Mouse (Mus musculus): Measurements from ENCODE around the gene Polr3c.
"Not testable (repeated sequence)": the region's sequence is repeated elsewhere in the genome, so short reads cannot be mapped to it uniquely, and the experiment has no call there.

Gene Polr3c

GRCm38 (mm10) chr3:96727343-96727827, at the start of gene Polr3c, which contains the start of gene Rnf115:
TSS of gene Polr3c (minus strand) at chr3:96727628.
TSS of gene Rnf115 (plus strand) at chr3:96727664.
- DNase-seq, result peak; percentile 100

DNA sequence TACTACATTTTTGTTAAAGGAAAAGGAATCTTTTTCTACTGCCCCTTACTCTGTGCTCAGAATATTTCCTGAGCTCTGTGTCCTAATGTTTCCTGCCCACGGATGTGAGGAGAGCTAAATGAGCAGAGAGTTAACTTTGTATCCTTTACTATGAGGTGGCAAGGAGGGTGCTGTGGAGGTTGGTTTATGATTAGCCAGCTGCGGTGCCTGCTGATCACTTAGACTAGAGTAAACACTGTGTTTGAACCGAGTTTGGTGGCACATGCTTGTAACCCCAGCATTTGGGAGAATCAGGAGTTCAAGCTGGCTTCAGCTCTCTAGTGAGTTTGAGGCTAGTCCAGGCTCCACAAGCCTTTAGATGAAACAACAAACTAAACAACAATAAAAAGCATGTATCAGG, 49.7 kb upstream of the Polr3c start:
- DNase-seq, result peak; percentile 67

GRCm38 (mm10) chr3:96772949-96773348, 45.5 kb upstream of the Polr3c start:
- DNase-seq, result peak; percentile 86

DNA sequence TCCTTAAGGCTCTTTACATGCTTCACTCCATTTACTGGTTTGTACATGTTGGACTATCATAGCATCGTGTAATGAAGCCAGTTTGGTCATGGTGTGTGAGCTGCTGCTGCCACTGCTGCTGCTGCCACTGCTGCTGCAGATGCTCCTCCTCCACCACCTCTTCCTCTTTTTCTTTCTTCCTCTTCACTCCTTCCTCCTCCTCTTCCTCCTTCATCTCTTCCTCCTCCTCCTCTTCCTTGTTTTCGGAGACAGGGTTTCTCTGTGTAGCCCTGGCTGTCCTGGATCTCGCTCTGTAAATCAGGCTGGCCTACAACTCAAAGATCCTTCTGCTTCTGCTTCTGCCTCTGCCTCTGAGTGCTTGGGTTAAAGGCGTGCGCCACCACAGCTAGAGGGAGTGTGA, 42.5 kb upstream of the Polr3c start:
- peak; percentile 81 for DNase-seq

DNA sequence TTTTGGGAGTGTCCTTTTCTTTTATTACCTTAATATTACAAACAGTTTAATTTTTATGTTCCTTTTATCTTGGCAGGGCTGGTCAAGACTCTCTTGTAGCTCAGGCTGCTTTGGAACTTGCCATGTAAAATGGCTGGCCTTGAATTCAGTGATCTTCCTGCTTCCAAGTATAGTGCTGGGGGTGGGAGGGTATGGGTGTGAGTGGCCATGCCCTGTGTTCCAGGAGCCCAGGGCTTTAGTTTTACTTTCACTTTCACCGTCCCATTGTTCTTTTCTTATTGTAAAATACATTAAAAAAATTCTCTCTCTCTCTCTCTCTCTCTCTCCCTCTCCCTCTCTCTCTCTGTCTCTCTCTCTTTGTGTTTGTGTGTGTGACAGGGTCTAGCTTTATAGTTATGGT, 37.1 kb upstream of the Polr3c start:
- DNase-seq, result peak; percentile 90

DNA sequence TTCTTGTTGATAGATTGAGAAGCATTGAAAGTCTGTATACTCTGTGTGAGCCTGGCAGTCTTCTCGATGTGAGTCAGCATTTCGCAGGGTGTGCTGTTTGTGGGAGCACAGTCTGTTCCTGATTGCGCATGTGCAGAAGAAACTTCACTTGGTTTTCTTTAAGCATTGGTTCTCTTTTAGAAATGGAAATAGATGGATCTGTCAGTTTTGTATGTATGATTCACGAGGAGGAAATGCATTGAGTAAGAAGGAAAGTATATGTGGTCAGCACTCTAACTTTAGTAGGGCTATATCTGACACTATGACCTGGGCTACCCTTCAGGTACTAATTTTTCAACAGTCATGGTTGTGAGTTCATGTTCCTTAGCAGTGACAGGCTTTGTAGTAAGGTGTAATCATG, 32.3 kb upstream of the Polr3c start:
- DNase-seq, result peak; percentile 86

DNA sequence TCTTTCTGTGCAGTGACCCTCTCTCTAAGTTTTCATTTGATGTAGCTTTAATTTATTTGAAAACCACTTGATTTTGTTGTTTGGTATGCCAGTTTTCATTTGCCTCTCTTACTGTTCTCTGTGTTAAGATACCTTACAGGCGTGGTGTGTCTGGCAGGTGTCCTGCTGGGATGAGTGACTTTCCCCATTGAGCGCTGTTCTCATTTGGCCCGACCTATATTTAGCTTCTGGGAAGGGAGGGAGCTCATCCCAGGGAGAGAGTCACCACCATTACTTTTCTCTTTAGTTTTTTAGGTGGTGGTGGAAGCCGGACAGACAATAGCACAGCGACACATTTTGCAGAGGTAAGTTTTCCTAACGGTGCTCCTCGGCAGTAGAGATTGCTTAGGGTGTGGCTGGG, 30.3 kb upstream of the Polr3c start:
- peak; percentile 94 for DNase-seq

- peak; percentile 64 for DNase-seq
Measured at GRCm38 (mm10) chr3:96755935-96756334, 28.5 kb upstream of the Polr3c start.

- DNase-seq, result no peak
Measured at GRCm38 (mm10) chr3:96746829-96747228, 19.4 kb upstream of the Polr3c start.

DNA sequence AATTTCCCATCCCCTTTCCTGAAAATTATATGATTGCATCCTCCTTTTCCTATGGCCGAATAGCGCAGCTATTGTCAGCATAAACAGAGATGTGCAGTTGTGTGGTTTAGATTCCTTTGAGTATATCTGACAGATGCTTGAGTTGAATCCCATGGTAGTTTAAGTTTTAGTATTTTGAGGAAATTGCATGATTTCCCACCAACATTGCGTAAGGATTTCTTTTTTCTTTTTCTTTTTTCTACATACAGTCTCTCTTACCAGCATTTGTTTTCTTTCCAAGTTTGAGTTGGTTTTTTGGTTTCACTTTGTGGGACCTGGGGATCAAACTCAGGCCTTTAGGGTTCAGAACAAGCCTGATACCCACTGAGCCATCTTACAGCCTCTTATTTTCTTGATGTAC, 16.9 kb upstream of the Polr3c start:
- no peak for DNase-seq

GRCm38 (mm10) chr3:96740279-96740678, 12.9 kb upstream of the Polr3c start:
- DNase-seq, result not testable (repeated sequence)

- DNase-seq, result peak; percentile 62
Measured at GRCm38 (mm10) chr3:96737995-96738394, 10.6 kb upstream of the Polr3c start.

GRCm38 (mm10) chr3:96737013-96737740, 9.7 kb upstream of the Polr3c start:
- no peak for DNase-seq

DNA sequence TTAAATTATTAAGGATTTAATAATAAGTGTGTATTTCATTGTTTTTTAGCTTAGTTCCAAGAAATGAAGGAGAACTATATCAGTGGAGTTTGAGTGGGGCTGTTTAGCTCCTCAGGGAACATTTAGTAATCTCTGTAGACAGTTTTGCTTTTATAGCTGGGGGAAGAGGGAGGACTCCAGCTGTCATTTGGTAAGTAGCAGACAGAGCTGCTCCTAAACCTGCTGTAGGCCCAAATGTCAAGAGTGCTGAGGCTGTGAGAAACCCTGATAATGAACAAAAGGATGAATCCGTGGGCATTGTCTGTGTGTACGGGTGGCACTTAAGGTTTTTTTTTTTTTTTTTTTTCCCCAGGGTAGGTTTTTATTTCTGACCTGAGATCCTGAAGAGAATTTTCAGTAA, 7.8 kb upstream of the Polr3c start:
- peak; percentile 55 for DNase-seq

- DNase-seq, result peak; percentile 25
Measured at GRCm38 (mm10) chr3:96733984-96734383, 6.6 kb upstream of the Polr3c start.

DNA sequence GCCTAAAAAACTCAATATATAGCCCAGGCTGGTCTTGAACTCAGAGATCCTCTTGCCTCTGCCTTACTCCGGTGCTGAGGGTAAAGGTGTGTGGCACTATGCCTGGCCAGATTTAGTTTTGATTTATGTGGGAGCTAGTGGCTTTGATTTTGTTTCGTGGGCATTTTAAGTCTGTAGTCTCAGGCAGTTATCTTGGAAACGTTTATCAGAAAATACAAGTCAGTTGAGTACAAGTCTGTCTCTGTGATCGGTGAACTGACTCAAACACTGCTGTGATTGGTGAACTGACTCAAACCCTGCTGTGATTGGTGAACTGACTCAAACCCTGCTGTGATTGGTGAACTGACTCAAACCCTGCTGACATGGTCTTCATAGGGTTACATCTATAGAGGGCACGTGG, 3.4 kb upstream of the Polr3c start:
- peak; percentile 65 for DNase-seq

DNA sequence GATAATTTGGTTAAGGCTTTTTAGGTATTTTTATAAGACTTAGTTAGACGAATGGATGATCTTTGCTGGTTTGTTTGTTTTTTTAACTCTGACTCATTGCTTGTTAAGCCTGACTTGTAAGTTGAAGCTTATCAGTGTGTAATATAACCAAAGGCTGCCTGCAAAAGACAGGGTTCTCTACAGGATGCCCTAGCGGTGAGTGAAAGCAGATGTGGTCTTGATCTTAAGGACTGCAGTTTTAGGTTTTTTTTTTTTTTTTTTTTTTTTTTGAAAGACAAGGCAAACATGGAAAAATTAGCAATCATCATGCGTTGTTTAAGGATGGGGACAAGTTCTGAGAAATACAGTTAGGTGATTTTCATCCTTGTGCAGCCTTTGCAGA, 2.0 kb upstream of the Polr3c start:
- no peak for DNase-seq

DNA sequence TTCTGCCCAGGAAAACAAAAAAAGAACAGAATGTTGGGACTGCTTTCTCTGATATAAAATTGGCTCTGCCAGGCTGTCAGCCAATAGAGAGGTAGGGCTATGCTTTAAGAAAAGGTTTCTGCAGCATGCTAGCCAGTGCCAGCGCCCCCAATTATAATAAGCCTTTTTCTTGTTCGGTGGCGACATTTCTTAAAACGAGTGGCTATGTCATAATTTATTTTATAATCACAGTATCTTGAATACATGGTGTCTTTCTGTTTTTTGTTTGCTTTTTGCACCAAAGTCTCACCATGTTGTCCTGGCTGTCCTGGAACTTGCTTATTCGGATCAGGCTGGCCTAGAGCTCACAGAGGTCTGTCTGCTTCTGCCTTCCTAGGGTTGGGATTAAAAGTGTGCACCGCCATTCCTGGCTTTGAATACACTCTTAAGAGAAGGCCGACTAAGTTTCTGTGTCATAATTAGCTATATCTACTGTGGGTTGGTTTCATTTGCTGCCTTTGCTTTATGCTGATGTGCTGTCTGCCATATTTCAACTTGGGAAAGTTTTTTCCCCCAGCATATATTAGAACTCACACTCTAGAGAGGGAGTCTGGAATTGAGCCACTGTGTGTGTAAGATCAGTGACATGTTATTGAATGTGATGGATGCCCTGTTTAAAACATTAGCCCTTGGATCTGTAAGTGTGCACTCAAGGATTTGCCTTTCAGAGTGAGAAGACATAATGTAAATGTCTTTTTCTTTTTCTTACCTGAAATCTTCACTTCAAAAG, 1.4 kb upstream of the Polr3c start:
- no peak for DNase-seq

DNA sequence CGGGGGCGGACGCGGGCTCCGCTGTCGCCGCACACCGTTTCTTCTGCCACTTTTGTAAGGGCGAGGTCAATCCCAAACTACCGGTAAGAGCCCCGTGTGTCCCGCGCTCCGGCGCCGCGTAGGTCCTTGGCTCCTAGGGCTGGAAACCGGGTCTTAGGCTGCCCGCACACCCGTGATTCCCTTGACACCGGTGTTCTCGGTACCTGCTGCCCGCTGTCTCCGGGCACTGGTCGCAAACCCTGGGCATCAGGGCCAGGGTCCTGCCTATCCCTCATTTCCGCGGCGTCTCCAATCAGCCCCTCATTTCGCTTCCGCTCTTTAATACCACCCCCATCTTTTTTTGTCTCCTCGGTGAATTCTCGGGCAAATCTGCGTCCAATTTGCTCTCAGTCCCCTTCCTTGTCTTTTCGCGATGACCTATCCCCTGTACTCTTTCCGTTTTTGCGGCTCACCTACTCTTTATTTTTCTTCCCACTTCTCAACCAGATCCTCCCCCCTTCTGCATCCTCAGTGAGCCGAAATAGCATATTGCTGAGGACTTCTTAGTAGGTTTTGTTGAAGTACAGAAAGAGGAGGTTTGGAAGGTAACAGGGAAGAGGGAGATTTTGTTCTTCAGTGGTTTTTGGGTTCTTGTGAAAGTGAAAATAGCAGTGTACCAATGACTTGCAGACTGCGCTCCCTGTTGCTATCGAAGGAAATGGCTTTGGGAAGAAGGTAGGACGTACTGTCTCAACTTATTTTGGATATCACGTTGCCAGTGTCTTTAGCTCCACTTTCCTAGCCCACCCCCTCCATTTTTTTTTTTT, 603 bp upstream of the Polr3c start:
- DNase-seq, result no peak

DNA sequence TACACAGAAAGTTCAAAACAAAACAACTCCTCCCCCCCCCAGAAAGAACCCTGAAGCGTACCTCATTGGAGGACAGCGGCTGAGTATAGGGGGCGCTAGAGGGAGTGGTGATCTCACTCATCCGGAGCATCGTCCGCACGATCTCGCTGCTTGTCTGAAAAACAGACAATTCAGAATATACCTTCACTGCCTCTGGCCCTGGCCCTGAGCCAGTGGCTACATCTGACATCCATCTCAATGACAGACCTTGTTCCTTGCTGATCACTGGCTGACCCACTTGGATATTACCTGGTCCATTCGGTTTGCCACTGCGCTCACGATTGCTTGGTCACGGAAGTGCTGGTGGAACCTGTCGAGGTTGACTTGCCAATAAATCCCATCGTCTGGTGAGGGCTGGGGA, 8.3 kb downstream of the Polr3c start:
- DNase-seq, result no peak

GRCm38 (mm10) chr3:96715854-96716253, 11.6 kb downstream of the Polr3c start:
- DNase-seq, result no peak

- no peak for DNase-seq
Measured at GRCm38 (mm10) chr3:96714286-96714685, 13.1 kb downstream of the Polr3c start.

DNA sequence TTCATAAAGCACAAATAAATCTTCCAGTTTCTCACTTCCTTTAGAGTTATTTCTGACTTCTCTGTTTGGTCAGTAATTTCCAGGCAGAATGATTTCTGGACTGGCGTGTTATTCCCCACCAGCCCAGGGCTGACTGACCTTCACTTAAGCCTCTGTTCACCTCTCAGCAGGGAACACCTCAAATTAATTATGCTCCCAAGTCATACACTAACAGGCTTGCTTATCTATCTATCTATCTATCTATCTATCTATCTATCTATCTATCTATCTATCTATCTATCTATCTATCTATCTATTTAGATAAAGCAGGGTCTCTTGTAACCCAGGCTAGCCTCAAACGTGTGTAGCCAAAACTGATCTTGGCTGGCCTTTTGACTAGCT, 18.8 kb downstream of the Polr3c start:
- DNase-seq, result peak; percentile 78

Measured in heart, adult 11 months (tissue).